Mouse (Mus musculus) embryonic facial prominence, embryonic 11.5 days (tissue): Measurements from ENCODE around the gene Eps8l3. TPM values are rescaled to one million over a fixed set of nuclear protein-coding genes. Genes with fewer than 3 reads are reported as not detected.

ENCODE experiments used
- ATAC-seq: fragments of 200-750 bp; cut with Nextera tagmentation; replicated peaks from 2 replicates; pipeline ENCODE4 v1.8.0; 2017; ENCODE audit warnings: low read depth; ENCODE audit not compliant: insufficient number of reproducible peaks, low FRiP score, low TSS enrichment
- DNase-seq: peaks from one replicate; pipeline ENCODE4 v3.0.0-alpha.2; 2015; ENCODE audit warnings: low spot score
- H3K27ac ChIP-seq: fragments of 300-500 bp; sonication (generic); replicated peaks from 2 replicates; pipeline ENCODE4 v1.5.1; 2014; ENCODE audit warnings: mild to moderate bottlenecking, low read depth, low read length, control low read depth
- H3K27me3 ChIP-seq: fragments of 300-500 bp; sonication (generic); 2 replicates; pipeline ENCODE4 v1.6.1; 2014; ENCODE audit warnings: mild to moderate bottlenecking, low read length, moderate library complexity, mixed read lengths; ENCODE audit not compliant: control insufficient read depth, insufficient read depth
- H3K36me3 ChIP-seq: fragments of 300-500 bp; sonication (generic); replicated peaks from 2 replicates; pipeline ENCODE4 v1.6.1; 2014; ENCODE audit warnings: low read depth, mild to moderate bottlenecking, low read length, moderate library complexity, mixed read lengths; ENCODE audit not compliant: control insufficient read depth, insufficient read depth
- H3K4me1 ChIP-seq: fragments of 300-500 bp; sonication (generic); 2 replicates; pipeline ENCODE4 v1.6.1; 2014; ENCODE audit warnings: low read length, mixed read lengths; ENCODE audit not compliant: control insufficient read depth, insufficient read depth
- H3K4me2 ChIP-seq: fragments of 300-500 bp; sonication (generic); 2 replicates; pipeline ENCODE4 v1.6.1; 2014; ENCODE audit warnings: low read depth, mild to moderate bottlenecking, control low read depth, low read length, moderate library complexity
- H3K4me3 ChIP-seq: fragments of 300-500 bp; sonication (generic); 2 replicates; pipeline ENCODE4 v1.5.1; 2014; ENCODE audit warnings: low read depth, low read length, control low read depth
- H3K9ac ChIP-seq: fragments of 300-500 bp; sonication (generic); replicated peaks from 2 replicates; pipeline ENCODE4 v1.6.1; 2014; ENCODE audit warnings: mild to moderate bottlenecking, control low read depth, low read length
- H3K9me3 ChIP-seq: fragments of 300-500 bp; sonication (generic); replicated peaks from 2 replicates; pipeline ENCODE4 v1.6.1; 2016; ENCODE audit warnings: mild to moderate bottlenecking, low read length, inconsistent platforms, mixed read lengths; ENCODE audit not compliant: control insufficient read depth
- WGBS: fragments of 180-500 bp; shearing (Covaris S2); extraction: QIAGEN DNeasy Blood & Tissue Kit; methylation state at CpG from one replicate; pipeline ENCODE4 v1.1.7; 2014; 5-methylcytosine and 5-hydroxymethylcytosine counted together
- polyA plus RNA-seq: library from polyadenylated mRNA; unstranded; fragments of >200 nt; fragmentation: Nextera tagmentation; extraction: Ambion mirVana; gene quantifications from 2 replicates; pipeline ENCODE4 v1.2.1, GENCODE M21; 2014

Gene Eps8l3
- polyA plus RNA-seq, 1 experiment from 2014 or later = not detected

DNA sequence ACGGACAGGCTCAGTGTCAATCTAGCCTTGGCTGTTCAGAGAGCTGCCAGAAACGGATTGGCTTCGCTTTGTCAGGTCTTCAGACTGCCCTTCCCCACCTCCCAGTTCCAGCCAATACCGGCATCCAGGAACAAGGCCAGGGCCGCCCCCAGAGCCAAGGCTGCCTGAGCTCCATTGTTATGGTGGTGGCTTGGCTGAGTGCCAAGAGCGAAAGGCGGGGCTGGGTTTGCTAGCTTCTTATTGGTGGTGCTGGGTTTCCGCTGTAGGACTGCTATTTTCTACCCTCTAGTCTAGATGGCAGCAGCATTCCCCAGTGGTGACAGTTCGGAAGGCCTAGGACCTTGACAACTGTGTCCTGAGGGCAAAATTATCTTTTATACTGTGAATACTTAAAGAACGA lies 54.6 kb downstream of the Eps8l3 start, which contains the start of gene Gstm7:
Gene Gstm7, minus strand, starts transcription at position 148 of the 400 bp plus-strand sequence.
- Histone ChIP-seq H3K9me3 (no peaks in the 10 kb centered on the region), H3K4me2 (peak within 1 kb of the TSS; percentile 34), H3K9ac (peak within 1 kb of the TSS; percentile 58), H3K4me1 (no peaks in the 10 kb centered on the region), H3K36me3 (no peaks in the 10 kb centered on the region), H3K27me3 (no peaks in the 10 kb centered on the region), H3K4me3 (peak within 1 kb of the TSS; percentile 21; the same call in 1 of the 2 replicates), H3K27ac (no peak within 1 kb of the TSS; the same call in none of the 2 replicates)
- ATAC-seq = peak; percentile 97
- DNase-seq = peak; percentile 99
- 6% methylated on average over 10 of the region's 10 CpGs for WGBS

DNA sequence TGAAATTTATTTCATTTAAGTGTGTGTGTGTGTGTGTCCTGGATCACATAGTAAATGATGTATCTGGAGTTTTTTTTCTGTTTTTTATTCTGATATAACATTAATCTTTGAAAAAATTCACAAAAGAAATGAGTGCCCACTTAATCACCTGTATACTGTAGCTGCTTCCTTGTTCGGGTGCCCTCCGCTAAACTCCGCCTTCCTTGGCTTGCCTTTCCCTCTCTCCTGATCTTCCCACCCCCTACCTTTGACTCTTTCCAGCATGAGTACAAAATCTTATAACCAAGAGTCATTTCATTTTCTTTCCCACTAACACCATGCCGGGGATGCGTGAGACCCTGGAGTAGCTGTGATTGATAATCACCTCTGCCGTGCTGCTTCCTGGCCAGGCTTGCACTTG lies 55.1 kb downstream of the Eps8l3 start:
- H3K27ac ChIP-seq = no peak overlapping the region
- 81% methylated on average over 6 of the region's 6 CpGs for WGBS
- H3K36me3 ChIP-seq = no peaks in the 10 kb centered on the region
- no peak overlapping the region for H3K4me3 ChIP-seq
- H3K4me1 ChIP-seq = no peaks in the 10 kb centered on the region
- no peaks in the 10 kb centered on the region for H3K9me3 ChIP-seq
- H3K27me3 ChIP-seq = no peaks in the 10 kb centered on the region
- ATAC-seq (no peak), DNase-seq (no peak)
- no peak overlapping the region for H3K9ac ChIP-seq
- no peak overlapping the region for H3K4me2 ChIP-seq

DNA sequence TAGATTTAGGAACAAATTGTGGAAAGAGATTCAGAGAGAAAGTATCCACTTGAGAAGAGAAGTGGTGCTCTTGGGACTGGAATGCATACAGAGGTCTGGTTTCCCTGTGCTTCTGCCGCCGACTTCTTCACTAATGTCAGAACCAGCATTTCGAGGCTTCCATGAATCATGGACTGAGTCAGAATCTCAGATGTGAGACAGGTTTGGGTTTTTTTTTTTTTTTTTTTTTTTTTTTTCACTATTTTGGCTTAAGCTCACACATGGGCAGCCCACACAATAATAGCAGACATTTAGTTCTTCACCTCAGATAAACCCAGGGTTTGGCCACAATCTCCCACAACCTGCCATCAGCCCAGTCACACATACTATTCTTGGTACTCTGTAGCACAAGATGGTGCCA lies 58.2 kb downstream of the Eps8l3 start:
- Histone ChIP-seq H3K4me3 (no peak overlapping the region), H3K9me3 (no peaks in the 10 kb centered on the region), H3K4me1 (no peaks in the 10 kb centered on the region), H3K4me2 (no peak overlapping the region), H3K9ac (no peak overlapping the region), H3K27me3 (no peaks in the 10 kb centered on the region), H3K36me3 (no peaks in the 10 kb centered on the region), H3K27ac (no peak overlapping the region)
- ATAC-seq (no peak), DNase-seq (no peak)
- 79% methylated on average over 3 of the region's 3 CpGs for WGBS

DNA sequence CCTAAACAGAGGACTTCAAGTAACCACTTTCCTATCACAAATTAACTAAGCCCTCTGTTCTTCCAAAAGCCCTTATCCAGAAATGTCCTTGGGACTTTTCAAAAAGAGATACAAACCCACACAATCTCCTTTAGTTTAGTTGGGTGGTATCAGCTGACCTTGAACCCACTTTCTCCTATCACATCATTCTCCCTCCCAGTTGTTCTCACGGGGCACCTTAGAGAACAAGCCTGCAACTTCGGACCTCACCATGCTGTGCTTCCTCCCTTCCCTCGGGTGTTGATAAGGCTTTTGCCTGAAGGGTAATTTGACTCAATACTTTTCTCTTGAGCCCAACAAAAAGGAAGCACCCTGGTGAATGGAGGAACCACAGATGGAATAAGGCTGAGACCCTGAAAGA lies 58.9 kb downstream of the Eps8l3 start:
- Histone ChIP-seq H3K27me3 (no peaks in the 10 kb centered on the region), H3K36me3 (no peaks in the 10 kb centered on the region), H3K9ac (no peak overlapping the region), H3K27ac (no peak overlapping the region), H3K9me3 (no peaks in the 10 kb centered on the region), H3K4me1 (no peaks in the 10 kb centered on the region), H3K4me3 (no peak overlapping the region), H3K4me2 (no peak overlapping the region)
- no peak for ATAC-seq
- no peak for DNase-seq
- WGBS = 61% methylated on average over 3 of the region's 3 CpGs

DNA sequence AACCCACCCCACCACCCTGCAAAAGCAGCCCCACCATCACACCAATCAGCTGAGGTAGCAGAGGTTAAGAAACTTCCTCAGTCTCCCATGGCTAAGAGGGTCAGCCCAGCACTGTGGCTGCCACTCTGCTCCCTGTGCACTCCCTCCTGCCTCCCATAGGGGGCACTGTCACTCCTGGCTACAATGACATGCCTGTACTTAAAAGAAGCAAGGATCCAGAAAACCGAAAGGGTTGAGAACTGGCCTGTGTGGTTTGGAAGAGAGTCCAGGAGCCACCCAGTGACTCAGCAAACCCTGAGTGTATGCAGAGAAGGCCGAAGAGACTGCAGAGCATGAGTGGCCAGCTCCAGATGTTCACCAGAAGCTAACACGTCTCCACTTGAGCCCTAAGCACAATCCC lies 62.4 kb downstream of the Eps8l3 start:
- ATAC-seq (no peak), DNase-seq (peak; percentile 62)
- WGBS = 56% methylated on average over 3 of the region's 3 CpGs
- Histone ChIP-seq H3K4me1 (no peaks in the 10 kb centered on the region), H3K9me3 (no peaks in the 10 kb centered on the region), H3K4me2 (no peak overlapping the region), H3K9ac (no peak overlapping the region), H3K36me3 (no peaks in the 10 kb centered on the region), H3K27me3 (no peaks in the 10 kb centered on the region), H3K4me3 (no peak overlapping the region), H3K27ac (no peak overlapping the region)

DNA sequence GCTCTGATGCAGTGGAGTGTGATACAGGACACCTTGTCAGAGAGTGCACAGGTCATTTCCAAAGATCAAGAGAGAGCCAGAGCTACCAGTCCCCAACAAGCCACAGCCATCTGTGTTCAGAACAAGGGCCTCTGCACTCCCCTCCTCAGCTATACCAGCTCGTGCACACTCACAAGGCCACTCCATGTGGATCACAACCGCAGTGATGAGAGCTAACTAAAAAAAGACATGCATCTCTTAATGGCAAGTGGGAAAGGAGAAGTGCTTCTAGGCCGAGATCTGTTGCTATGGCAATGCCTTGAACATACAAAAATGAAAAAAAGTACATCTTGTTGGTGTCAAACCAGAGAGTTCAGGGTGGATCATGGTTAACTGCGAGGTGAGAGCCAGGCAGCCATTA lies 62.8 kb downstream of the Eps8l3 start:
- no peak overlapping the region for H3K9ac ChIP-seq
- H3K9me3 ChIP-seq = no peaks in the 10 kb centered on the region
- H3K27ac ChIP-seq = no peak overlapping the region
- DNase-seq (no peak), ATAC-seq (no peak)
- H3K4me2 ChIP-seq = no peak overlapping the region
- H3K36me3 ChIP-seq = no peaks in the 10 kb centered on the region
- WGBS = 79% methylated on average over 4 of the region's 4 CpGs
- no peaks in the 10 kb centered on the region for H3K27me3 ChIP-seq
- H3K4me3 ChIP-seq = no peak overlapping the region
- no peaks in the 10 kb centered on the region for H3K4me1 ChIP-seq

DNA sequence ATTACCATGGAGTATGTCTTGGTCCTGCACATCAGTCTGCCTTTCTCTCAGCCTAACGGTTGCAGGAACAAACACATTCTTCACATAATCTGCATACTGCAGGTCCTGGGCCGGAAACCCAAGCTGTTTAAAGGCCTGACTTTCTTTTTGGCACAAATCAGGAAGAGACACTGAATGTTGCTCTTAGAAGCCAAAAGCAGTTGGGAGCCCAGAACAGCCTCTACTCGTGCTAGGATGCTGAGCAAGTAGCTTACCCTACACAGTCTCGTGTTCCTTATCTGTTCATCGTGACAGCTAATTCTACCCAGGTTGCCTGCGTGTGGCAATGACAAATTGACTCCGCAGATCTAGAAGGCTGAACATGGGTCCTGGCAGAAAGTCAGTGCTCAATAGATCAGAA lies 63.5 kb downstream of the Eps8l3 start:
- DNase-seq = no peak
- no peak for ATAC-seq
- H3K4me1 ChIP-seq = no peaks in the 10 kb centered on the region
- no peak overlapping the region for H3K9ac ChIP-seq
- H3K36me3 ChIP-seq = no peaks in the 10 kb centered on the region
- H3K4me2 ChIP-seq = no peak overlapping the region
- no peaks in the 10 kb centered on the region for H3K27me3 ChIP-seq
- H3K9me3 ChIP-seq = no peaks in the 10 kb centered on the region
- 77% methylated on average over 7 of the region's 7 CpGs for WGBS
- no peak overlapping the region for H3K27ac ChIP-seq
- H3K4me3 ChIP-seq = no peak overlapping the region

DNA sequence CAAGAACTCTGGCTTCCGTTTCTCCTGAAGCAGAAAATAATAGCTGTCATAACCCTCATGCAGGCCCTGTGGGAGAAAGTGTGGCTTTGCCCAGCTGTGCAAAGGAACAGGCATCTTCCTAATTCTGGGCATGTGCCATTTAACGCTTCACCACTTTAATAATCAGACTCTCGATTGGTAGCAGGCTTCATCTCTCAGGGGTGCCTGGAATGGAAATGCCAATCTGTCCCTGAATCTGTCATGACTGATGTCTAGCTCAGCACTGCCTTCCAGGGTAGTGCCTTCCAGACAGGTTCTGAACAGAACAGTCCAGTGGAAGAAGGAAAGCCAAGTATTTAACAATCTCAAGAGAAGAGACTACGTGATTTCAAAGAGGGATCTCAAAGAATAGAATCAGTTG lies 64.2 kb downstream of the Eps8l3 start:
- Histone ChIP-seq H3K9ac (no peak overlapping the region), H3K4me2 (no peak overlapping the region), H3K9me3 (no peaks in the 10 kb centered on the region), H3K4me1 (no peaks in the 10 kb centered on the region), H3K4me3 (no peak overlapping the region), H3K27ac (no peak overlapping the region), H3K27me3 (no peaks in the 10 kb centered on the region), H3K36me3 (no peaks in the 10 kb centered on the region)
- WGBS = 87% methylated on average over 4 of the region's 4 CpGs
- DNase-seq (no peak), ATAC-seq (no peak)
